9 mouse cellular contexts compared by ENCODE assay signal in genomic region chr11:107529320-107529719, GRCm38 (mm10). TPM values are rescaled to one million over a fixed set of nuclear protein-coding genes. Genes with fewer than 3 reads are reported as not detected.
A peak's percentile ranks its signal among the peaks of the same experiment; 100 is the strongest.
DNase-seq lines count a peak whose midpoint lies in the region; ATAC-seq and TF ChIP-seq lines count a peak whose summit lies in the region.
"Had no signal": no experiment of that assay in that cellular context is flagged by ENCODE, and none has a peak within 500 bp of the region (broad histone marks: within the 10 kb centered on the region; RNA-seq: fewer than 3 reads in every experiment).

No protein-coding gene starts in this region.

- no peak for ATAC-seq in intestine, embryonic 14.5 days (replicated peaks; ENCODE audit: low FRiP score, low TSS enrichment, low read depth)
- no peak for ATAC-seq in intestine, embryonic 15.5 days
- ATAC-seq in common myeloid progenitor, adult 5-6 weeks (replicated peaks; ENCODE audit: low read depth, poor library complexity, severe bottlenecking) = peak; percentile 97
- ATAC-seq in inflammation-experienced regulatory T-cells, adult 6 months = peak; percentile 94
- ATAC-seq in liver, postnatal 0 days = peak; percentile 61

- H3K27me3 ChIP-seq in intestine, embryonic 14.5 days (replicated peaks; ENCODE audit: control insufficient read depth, insufficient read depth, low read length) = no peaks in the 10 kb centered on the region
- no peaks in the 10 kb centered on the region for H3K27me3 ChIP-seq in intestine, embryonic 15.5 days (replicated peaks)
- no peaks in the 10 kb centered on the region for H3K27me3 ChIP-seq in liver, postnatal 0 days (ENCODE audit: insufficient read depth, low read length)
- H3K27me3 ChIP-seq: limb, embryonic 15.5 days had no signal

- no peaks in the 10 kb centered on the region for H3K4me1 ChIP-seq in intestine, embryonic 14.5 days (replicated peaks; ENCODE audit: control insufficient read depth, insufficient read depth, low read length)
- H3K4me1 ChIP-seq in intestine, embryonic 15.5 days (replicated peaks) = no peaks in the 10 kb centered on the region
- no peaks in the 10 kb centered on the region for H3K4me1 ChIP-seq in liver, postnatal 0 days (ENCODE audit: insufficient read depth)
- H3K4me1 ChIP-seq: limb, embryonic 15.5 days had no signal

- DNase-seq in intestine, embryonic 14.5 days (ENCODE audit: low spot score) = no peak
- peak; percentile 33 for DNase-seq in liver, postnatal 0 days
- DNase-seq in frontal cortex, postnatal 25 days (ENCODE audit: low spot score in 2 of 2) = no peak
- DNase-seq in retina, embryonic 14.5 days (ENCODE audit: low spot score) = no peak
- no peak for DNase-seq in cerebellum, postnatal 4 days (ENCODE audit: low spot score in 2 of 2)

- no peaks in the 10 kb centered on the region for H3K9me3 ChIP-seq in intestine, embryonic 14.5 days (ENCODE audit: control insufficient read depth, low read length)
- no peaks in the 10 kb centered on the region for H3K9me3 ChIP-seq in intestine, embryonic 15.5 days
- no peaks in the 10 kb centered on the region for H3K9me3 ChIP-seq in liver, postnatal 0 days (ENCODE audit: low read length)
- H3K9me3 ChIP-seq: limb, embryonic 15.5 days had no signal

- H3K4me3 ChIP-seq in intestine, embryonic 14.5 days (ENCODE audit: low read depth, low read length) = no peak overlapping the region
- H3K4me3 ChIP-seq in intestine, embryonic 15.5 days (replicated peaks) = no peak overlapping the region
- no peak overlapping the region for H3K4me3 ChIP-seq in liver, postnatal 0 days (ENCODE audit: low read depth, low read length)
- H3K4me3 ChIP-seq: limb, embryonic 15.5 days had no signal

- no peak overlapping the region for H3K9ac ChIP-seq in intestine, embryonic 14.5 days (ENCODE audit: low read length)
- no peak overlapping the region for H3K9ac ChIP-seq in intestine, embryonic 15.5 days
- no peak overlapping the region for H3K9ac ChIP-seq in liver, postnatal 0 days (replicated peaks)
- H3K9ac ChIP-seq: limb, embryonic 15.5 days had no signal

- no peaks in the 10 kb centered on the region for H3K36me3 ChIP-seq in intestine, embryonic 14.5 days (ENCODE audit: control insufficient read depth, insufficient read depth, low read length)
- H3K36me3 ChIP-seq in intestine, embryonic 15.5 days = no peaks in the 10 kb centered on the region
- H3K36me3 ChIP-seq in liver, postnatal 0 days (replicated peaks; ENCODE audit: insufficient read depth, low read length) = no peaks in the 10 kb centered on the region
- H3K36me3 ChIP-seq: limb, embryonic 15.5 days had no signal

- TF ChIP-seq CTCF in liver, postnatal 0 days (IDR thresholded peaks at IDR 0.05; ENCODE audit: low read depth) = peak; percentile 22; the same call in 1 of the 2 replicates

- TF ChIP-seq EP300 in liver, postnatal 0 days (IDR thresholded peaks at IDR 0.05; ENCODE audit: low read depth) = peak; percentile 60; the same call in 1 of the 2 replicates

- 45% methylated on average over 8 of the region's 8 CpGs for WGBS in intestine, embryonic 14.5 days
- WGBS in intestine, embryonic 15.5 days = 39% methylated on average over 8 of the region's 8 CpGs
- 21% methylated on average over 8 of the region's 8 CpGs for WGBS in liver, postnatal 0 days (ENCODE audit: insufficient replicate concordance)

- no peak overlapping the region for H3K4me2 ChIP-seq in intestine, embryonic 14.5 days (ENCODE audit: low read length)
- no peak overlapping the region for H3K4me2 ChIP-seq in intestine, embryonic 15.5 days (replicated peaks)
- H3K4me2 ChIP-seq in liver, postnatal 0 days (ENCODE audit: low read depth, low read length) = no peak overlapping the region
- H3K4me2 ChIP-seq: limb, embryonic 15.5 days had no signal

- peak overlapping the region; percentile 48; the same call in 1 of the 2 replicates for H3K27ac ChIP-seq in intestine, embryonic 14.5 days (ENCODE audit: low read depth)
- no peak overlapping the region for H3K27ac ChIP-seq in intestine, embryonic 15.5 days
- H3K27ac ChIP-seq in liver, postnatal 0 days (ENCODE audit: low read depth) = 0 out of 2 replicates have a peak overlapping the region, but pooled peaks have one; percentile 1
- H3K27ac ChIP-seq: limb, embryonic 15.5 days had no signal

RNA-seq across cellular contexts. Expression of gene Helz, which starts 18.4 kb away (rescaled TPM):
- polyA plus RNA-seq in intestine, embryonic 14.5 days (2014; fragmentation: Nextera tagmentation; extraction: Ambion mirVana) = 22.2 and 22.6 TPM in 2 replicates
- 16.0 and 17.0 TPM in 2 replicates for polyA plus RNA-seq in intestine, embryonic 15.5 days (2015; fragmentation: Nextera tagmentation; extraction: Ambion mirVana)
- total RNA-seq in common myeloid progenitor, adult 5-6 weeks (2017) = 18.1 and 35.9 TPM in 2 replicates
- 10 to 100 TPM; 22.5 to 30.6 (median 22.6) TPM for polyA plus RNA-seq in inflammation-experienced regulatory T-cells, adult 6 months (2017; shearing (Covaris generic))
- 3.1 and 3.3 TPM in 2 replicates for polyA plus RNA-seq in liver, postnatal 0 days (2015; fragmentation: Nextera tagmentation; extraction: Ambion mirVana)

RNA-seq across cellular contexts. Expression of gene Psmd12, which starts 50.0 kb away (rescaled TPM):
- 172 and 186 TPM in 2 replicates for polyA plus RNA-seq in intestine, embryonic 14.5 days (2014; fragmentation: Nextera tagmentation; extraction: Ambion mirVana)
- polyA plus RNA-seq in intestine, embryonic 15.5 days (2015; fragmentation: Nextera tagmentation; extraction: Ambion mirVana) = 158 and 168 TPM in 2 replicates
- 119 and 150 TPM in 2 replicates for total RNA-seq in common myeloid progenitor, adult 5-6 weeks (2017)
- 100 to 1,000 TPM; 115 to 161 (median 118) TPM for polyA plus RNA-seq in inflammation-experienced regulatory T-cells, adult 6 months (2017; shearing (Covaris generic))
- 78.8 and 79.6 TPM in 2 replicates for polyA plus RNA-seq in liver, postnatal 0 days (2015; fragmentation: Nextera tagmentation; extraction: Ambion mirVana)

RNA-seq across cellular contexts. Expression of gene Pitpnc1, which starts 58.8 kb away (rescaled TPM):
- 18.2 and 22.1 TPM in 2 replicates for polyA plus RNA-seq in intestine, embryonic 14.5 days (2014; fragmentation: Nextera tagmentation; extraction: Ambion mirVana)
- 13.3 and 14.2 TPM in 2 replicates for polyA plus RNA-seq in intestine, embryonic 15.5 days (2015; fragmentation: Nextera tagmentation; extraction: Ambion mirVana)
- total RNA-seq in common myeloid progenitor, adult 5-6 weeks (2017) = 36.5 and 42.8 TPM in 2 replicates
- 100 to 1,000 TPM in 2 of 3 experiments, 10 to 100 TPM in 1; 72.1 to 124 (median 106) TPM for polyA plus RNA-seq in inflammation-experienced regulatory T-cells, adult 6 months (2017; shearing (Covaris generic))
- polyA plus RNA-seq in liver, postnatal 0 days (2015; fragmentation: Nextera tagmentation; extraction: Ambion mirVana) = 6.8 and 9.1 TPM in 2 replicates

Comparison
In these comparisons a context has a peak if more than half of its experiments do, and no peak if none do; other contexts are left out.
1. ATAC-seq: peak in common myeloid progenitor, adult 5-6 weeks (single experiment), inflammation-experienced regulatory T-cells, adult 6 months (single experiment) and liver, postnatal 0 days (single experiment); none in intestine, embryonic 14.5 days (single experiment) and intestine, embryonic 15.5 days (single experiment).